Mouse (Mus musculus) embryonic fibroblast, embryonic 13.5 days (primary cell): ENCODE measurements around the gene Aftph.

Source experiments
- CTCF ChIP-seq: IDR thresholded peaks from 2 replicates; pipeline ENCODE4 v1.5.1; 2011; ENCODE audit warnings: mild to moderate bottlenecking, control low read depth, low read length, moderate library complexity, borderline replicate concordance; ENCODE audit not compliant: insufficient read depth
- POLR2A ChIP-seq: IDR thresholded peaks from 2 replicates; pipeline ENCODE4 v1.6.1; 2011; ENCODE audit warnings: low read depth, mild to moderate bottlenecking, control low read depth, low read length, moderate library complexity

- TF ChIP-seq CTCF: no peak
- no peak for TF ChIP-seq POLR2A
Observed at GRCm38 (mm10) chr11:20742361-20742897, 1.0 kb upstream of the Aftph start.
